22 mouse cellular contexts compared by ENCODE assay signal in the genomic region with DNA sequence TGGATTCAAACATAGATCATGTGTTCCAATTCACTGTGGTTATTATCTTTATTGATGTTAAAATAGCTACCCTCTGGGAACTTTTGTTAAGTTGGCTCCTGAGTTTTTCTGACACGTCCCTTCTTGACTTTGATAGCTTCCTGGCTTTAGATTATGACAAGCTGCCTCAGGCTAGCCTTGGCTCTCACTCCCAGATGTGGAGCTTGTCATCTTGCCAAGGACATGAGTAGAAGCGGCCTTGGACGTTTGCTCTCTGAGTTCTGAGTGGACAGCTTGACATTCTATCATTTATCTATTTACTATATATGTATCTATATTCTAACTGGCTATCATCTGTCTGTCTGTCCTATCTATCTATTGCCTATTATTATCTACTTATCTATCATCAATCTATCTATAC.
DNase-seq lines count a peak whose midpoint lies in the region; ATAC-seq and TF ChIP-seq lines count a peak whose summit lies in the region.
"Had no signal": no experiment of that assay in that cellular context is flagged by ENCODE, and none has a peak within 500 bp of the region (broad histone marks: within the 10 kb centered on the region; RNA-seq: fewer than 3 reads in every experiment).

No protein-coding gene starts in this region.

- TF ChIP-seq CTCF in hindbrain, postnatal 0 days (IDR thresholded peaks at IDR 0.05; ENCODE audit: low read depth): no peak

- intact Hi-C loops in heart, postnatal 10 days (cut with DNase I): no loop called here
- intact Hi-C loops in heart, postnatal 14 days (cut with DNase I): no loop called here

- H3K36me3 ChIP-seq in hindbrain, postnatal 0 days (ENCODE audit: insufficient read depth, low read length): no peaks in the 10 kb centered on the region
- H3K36me3 ChIP-seq: embryonic facial prominence, embryonic 15.5 days; forebrain, embryonic 10.5 days; forebrain, embryonic 15.5 days; heart, embryonic 15.5 days; hindbrain, embryonic 13.5 days; intestine, embryonic 15.5 days had no signal

- H3K27me3 ChIP-seq in hindbrain, postnatal 0 days (ENCODE audit: insufficient read depth, low read length): no peaks in the 10 kb centered on the region
- H3K27me3 ChIP-seq: embryonic facial prominence, embryonic 15.5 days; forebrain, embryonic 15.5 days; heart, embryonic 15.5 days; hindbrain, embryonic 13.5 days; intestine, embryonic 15.5 days had no signal

- no peak overlapping the region for H3K4me3 ChIP-seq in hindbrain, postnatal 0 days (ENCODE audit: low read length)
- H3K4me3 ChIP-seq: embryonic facial prominence, embryonic 15.5 days; erythroblast, embryonic 14.5 days; forebrain, embryonic 10.5 days; forebrain, embryonic 15.5 days; heart, adult 2 months; heart, embryonic 15.5 days; hindbrain, embryonic 13.5 days; intestine, embryonic 15.5 days had no signal

- ATAC-seq in hindbrain, postnatal 0 days: no peak
- ATAC-seq: forebrain, embryonic 15.5 days; intestine, embryonic 15.5 days had no signal

- WGBS in hindbrain, postnatal 0 days: 82% methylated on average over 3 of the region's 3 CpGs

- H3K4me2 ChIP-seq in hindbrain, postnatal 0 days (ENCODE audit: low read depth, low read length): no peak overlapping the region
- H3K4me2 ChIP-seq: embryonic facial prominence, embryonic 15.5 days; forebrain, embryonic 15.5 days; heart, embryonic 11.5 days; heart, embryonic 15.5 days; hindbrain, embryonic 13.5 days; intestine, embryonic 15.5 days had no signal

- H3K9ac ChIP-seq in hindbrain, postnatal 0 days (replicated peaks; ENCODE audit: low read length): no peak overlapping the region
- H3K9ac ChIP-seq: embryonic facial prominence, embryonic 15.5 days; forebrain, embryonic 15.5 days; heart, embryonic 15.5 days; hindbrain, embryonic 13.5 days; intestine, embryonic 15.5 days had no signal

- H3K9me3 ChIP-seq in hindbrain, postnatal 0 days (ENCODE audit: low read length): no peaks in the 10 kb centered on the region
- H3K9me3 ChIP-seq: embryonic facial prominence, embryonic 15.5 days; forebrain, embryonic 10.5 days; forebrain, embryonic 15.5 days; heart, embryonic 15.5 days; hindbrain, embryonic 13.5 days; intestine, embryonic 15.5 days had no signal

- peak; percentile 8 to 14 for DNase-seq in heart, postnatal 10 days
- DNase-seq in heart, postnatal 14 days: no peak
- DNase-seq in 3T3-L1 (ENCODE audit: low read depth, low spot score): peak; percentile 63
- peak; percentile 73 for DNase-seq in adrenal gland, adult 2 months
- DNase-seq in adrenal gland, postnatal 25 days: peak; percentile 27
- DNase-seq in right cerebral cortex, postnatal 10 days (ENCODE audit: low spot score in 2 of 2): no peak
- no peak for DNase-seq in hindbrain, postnatal 0 days (ENCODE audit: low spot score)
- DNase-seq: cerebellum, adult 2 months; cerebellum, postnatal 10 days; embryo, embryonic 11 days; gastrocnemius, postnatal 10 days; heart, adult 2 months; heart, postnatal 36 days; kidney, adult 18-20 months had no signal

- no peaks in the 10 kb centered on the region for H3K4me1 ChIP-seq in hindbrain, postnatal 0 days (ENCODE audit: insufficient read depth, low read length)
- H3K4me1 ChIP-seq: embryonic facial prominence, embryonic 15.5 days; forebrain, embryonic 10.5 days; forebrain, embryonic 15.5 days; heart, embryonic 15.5 days; hindbrain, embryonic 13.5 days; intestine, embryonic 15.5 days had no signal

- H3K27ac ChIP-seq in hindbrain, postnatal 0 days: no peak overlapping the region
- H3K27ac ChIP-seq: embryonic facial prominence, embryonic 15.5 days; forebrain, embryonic 10.5 days; forebrain, embryonic 15.5 days; heart, adult 2 months; heart, embryonic 15.5 days; hindbrain, embryonic 13.5 days; intestine, embryonic 15.5 days had no signal

Comparison
In these comparisons a context has a peak if more than half of its experiments do, and no peak if none do; other contexts are left out.
1. DNase-seq: peak in heart, postnatal 10 days (2 of 2), 3T3-L1 (single experiment), adrenal gland, adult 2 months (single experiment) and adrenal gland, postnatal 25 days (single experiment); none in heart, postnatal 14 days (0 of 2), right cerebral cortex, postnatal 10 days (0 of 2) and hindbrain, postnatal 0 days (single experiment).